Mouse (Mus musculus) midbrain, embryonic 13.5 days (tissue): ENCODE results near the gene Egfem1. TPM values are rescaled to one million over a fixed set of nuclear protein-coding genes. Genes with fewer than 3 reads are reported as not detected.
A peak's percentile ranks its signal among the peaks of the same experiment; 100 is the strongest.

Source experiments
- ATAC-seq: fragments of 200-750 bp; cut with Nextera tagmentation; 2 replicates; pipeline ENCODE4 v1.8.0; 2017; ENCODE audit warnings: mild to moderate bottlenecking, moderate TSS enrichment, moderate library complexity
- H3K27ac ChIP-seq: fragments of 300-500 bp; sonication (generic); 2 replicates; pipeline ENCODE4 v1.5.1; 2015; ENCODE audit warnings: inconsistent platforms, mild to moderate bottlenecking, moderate library complexity
- H3K27me3 ChIP-seq: fragments of 300-500 bp; sonication (generic); 2 replicates; pipeline ENCODE4 v1.6.1; 2015; ENCODE audit warnings: mild to moderate bottlenecking, inconsistent platforms
- H3K36me3 ChIP-seq: fragments of 300-500 bp; sonication (generic); 2 replicates; pipeline ENCODE4 v1.6.1; 2015; ENCODE audit warnings: mild to moderate bottlenecking, inconsistent platforms
- H3K4me1 ChIP-seq: fragments of 300-500 bp; sonication (generic); replicated peaks from 2 replicates; pipeline ENCODE4 v1.6.1; 2015; ENCODE audit warnings: inconsistent platforms
- H3K4me2 ChIP-seq: fragments of 300-500 bp; sonication (generic); replicated peaks from 2 replicates; pipeline ENCODE4 v1.6.1; 2015; ENCODE audit warnings: moderate library complexity, mild to moderate bottlenecking, inconsistent platforms
- H3K4me3 ChIP-seq: fragments of 300-500 bp; sonication (generic); replicated peaks from 2 replicates; pipeline ENCODE4 v1.5.1; 2015; ENCODE audit warnings: mild to moderate bottlenecking, inconsistent platforms
- H3K9ac ChIP-seq: fragments of 300-500 bp; sonication (generic); replicated peaks from 2 replicates; pipeline ENCODE4 v1.6.1; 2015; ENCODE audit warnings: mild to moderate bottlenecking, inconsistent platforms
- H3K9me3 ChIP-seq: fragments of 300-500 bp; sonication (generic); 2 replicates; pipeline ENCODE4 v1.6.1; 2016; ENCODE audit warnings: mild to moderate bottlenecking, inconsistent platforms
- WGBS: fragments of 180-500 bp; shearing (Covaris S2); methylation state at CpG from one replicate; pipeline ENCODE4 v1.1.7; 2015; 5-methylcytosine and 5-hydroxymethylcytosine counted together
- polyA plus RNA-seq: library from polyadenylated mRNA; unstranded; fragments of >200 nt; fragmentation: Nextera tagmentation; extraction: Ambion mirVana; gene quantifications from 2 replicates; pipeline ENCODE4 v1.2.1, GENCODE M21; 2015

The Egfem1 gene
- polyA plus RNA-seq, 1 experiment from 2014 or later = 14.0 TPM

DNA sequence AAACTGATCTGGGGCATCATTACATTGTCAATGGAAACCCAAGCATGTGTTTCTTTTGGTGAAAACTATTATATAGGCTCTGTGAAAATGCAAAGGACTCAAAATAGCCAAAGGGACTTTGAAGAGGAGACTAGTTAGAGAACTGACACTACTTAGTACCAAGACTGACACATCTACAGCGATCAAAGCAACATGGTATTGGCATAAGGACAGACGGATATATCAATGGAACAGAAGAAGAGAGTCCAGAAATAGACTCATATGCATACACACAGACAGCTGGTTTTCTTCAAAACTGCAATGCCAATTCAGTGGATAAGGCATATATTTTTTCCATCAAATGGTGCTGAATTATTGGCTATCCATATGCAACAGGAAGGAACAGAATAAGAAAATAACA lies 140.6 kb downstream of the Egfem1 start:
- WGBS = 87% methylated on average over 2 of the region's 2 CpGs
- no peak overlapping the region for H3K9ac ChIP-seq
- no peak for ATAC-seq
- no peaks in the 10 kb centered on the region for H3K4me1 ChIP-seq
- no peak overlapping the region for H3K27ac ChIP-seq
- H3K4me2 ChIP-seq = no peak overlapping the region
- no peaks in the 10 kb centered on the region for H3K9me3 ChIP-seq
- H3K36me3 ChIP-seq = no peaks in the 10 kb centered on the region
- H3K4me3 ChIP-seq = no peak overlapping the region
- H3K27me3 ChIP-seq = no peaks in the 10 kb centered on the region

DNA sequence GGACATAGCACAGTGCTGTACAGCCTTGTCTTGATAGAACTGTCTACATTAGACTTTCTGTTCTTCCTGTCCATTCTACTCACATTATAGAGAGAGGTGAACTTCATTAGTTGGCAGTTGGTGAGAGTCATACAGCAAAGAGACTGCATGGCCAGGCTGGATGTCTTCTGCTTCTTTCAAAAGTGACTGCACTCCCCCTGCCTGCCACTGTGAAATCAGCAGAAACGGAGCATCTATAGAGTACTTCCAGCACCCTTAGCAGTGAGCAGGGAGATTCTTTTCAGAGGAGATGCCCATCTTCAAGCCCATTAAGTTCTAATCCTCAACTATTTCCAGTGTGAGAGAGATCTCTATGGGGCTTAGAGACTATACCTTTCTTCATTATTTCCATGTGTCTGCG lies 147.9 kb downstream of the Egfem1 start:
- Histone ChIP-seq H3K27me3 (no peaks in the 10 kb centered on the region), H3K36me3 (no peaks in the 10 kb centered on the region), H3K4me3 (no peak overlapping the region), H3K27ac (no peak overlapping the region), H3K4me2 (no peak overlapping the region), H3K9me3 (no peaks in the 10 kb centered on the region), H3K4me1 (no peaks in the 10 kb centered on the region), H3K9ac (no peak overlapping the region)
- 57% methylated on average over 2 of the region's 2 CpGs for WGBS
- no peak for ATAC-seq

DNA sequence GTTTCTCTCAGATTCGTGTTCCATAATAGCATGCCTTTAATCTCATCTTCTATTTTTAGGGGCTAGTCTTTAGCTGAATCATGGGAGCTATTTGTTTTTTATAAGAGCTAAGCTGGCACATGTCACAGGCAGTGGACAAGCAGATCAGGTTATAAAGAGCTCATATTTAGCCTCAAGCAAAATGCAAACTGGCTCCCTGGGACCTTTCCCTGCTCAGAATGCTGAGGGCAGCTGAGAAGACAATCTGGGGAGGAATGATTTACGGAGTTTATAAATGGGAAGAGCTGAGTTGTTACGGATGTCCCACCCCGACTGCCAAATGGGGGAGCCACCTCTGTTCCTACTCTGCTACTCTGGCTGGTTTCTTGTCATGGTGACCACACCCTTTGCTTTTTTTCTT lies 153.7 kb downstream of the Egfem1 start:
- Histone ChIP-seq H3K9ac (no peak overlapping the region), H3K27me3 (no peaks in the 10 kb centered on the region), H3K27ac (no peak overlapping the region), H3K4me1 (peaks cover 10% of the 10 kb centered on the region), H3K4me2 (no peak overlapping the region), H3K36me3 (no peaks in the 10 kb centered on the region), H3K9me3 (no peaks in the 10 kb centered on the region), H3K4me3 (no peak overlapping the region)
- 59% methylated on average over 4 of the region's 4 CpGs for whole genome bisulfite sequencing
- 0 out of 2 replicates have a peak, but pooled peaks have one; percentile 30 for ATAC-seq

DNA sequence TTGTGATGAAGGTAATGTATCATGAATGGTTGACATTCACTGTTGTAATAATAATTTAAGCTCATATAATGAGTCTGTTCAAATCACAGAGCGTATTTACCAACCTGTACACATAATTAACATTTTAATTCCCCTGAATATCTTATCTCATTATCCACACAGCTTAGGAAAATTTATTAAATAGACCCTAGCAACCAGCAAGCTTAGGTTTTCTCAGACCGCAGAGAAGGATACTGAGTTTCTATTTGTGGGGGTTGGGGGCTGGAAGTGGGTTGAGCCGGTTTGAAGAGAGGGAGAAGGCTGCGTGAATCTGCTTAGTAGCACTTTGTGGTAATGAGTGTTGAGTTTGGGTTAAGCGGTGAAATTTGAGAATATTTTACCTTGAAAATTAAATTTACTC lies 154.7 kb downstream of the Egfem1 start:
- whole genome bisulfite sequencing = 62% methylated on average over 5 of the region's 5 CpGs
- H3K9me3 ChIP-seq = no peaks in the 10 kb centered on the region
- peaks cover 10% of the 10 kb centered on the region for H3K4me1 ChIP-seq
- H3K36me3 ChIP-seq = no peaks in the 10 kb centered on the region
- H3K27ac ChIP-seq = no peak overlapping the region
- no peak overlapping the region for H3K4me3 ChIP-seq
- ATAC-seq = 0 out of 2 replicates have a peak, but pooled peaks have one; percentile 45
- H3K9ac ChIP-seq = no peak overlapping the region
- H3K27me3 ChIP-seq = no peaks in the 10 kb centered on the region
- no peak overlapping the region for H3K4me2 ChIP-seq

DNA sequence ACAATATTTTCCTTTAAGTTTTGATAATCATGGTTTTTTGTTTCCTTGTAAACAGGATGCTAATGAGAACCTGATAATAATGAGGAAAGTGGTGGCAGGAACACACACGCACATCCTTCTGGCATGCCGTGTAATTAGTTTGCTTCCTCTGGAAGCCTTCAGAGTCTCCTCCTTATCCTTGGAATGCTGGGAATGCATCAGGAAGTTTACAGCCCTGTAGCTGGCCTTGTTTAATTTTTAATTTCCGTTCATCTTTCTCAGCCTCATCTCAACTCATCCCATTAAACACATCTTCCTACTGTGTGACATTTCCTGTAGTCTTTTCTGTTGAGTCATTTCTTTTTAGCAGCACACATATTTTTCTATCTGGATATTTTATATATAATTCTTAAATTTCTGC lies 161.8 kb downstream of the Egfem1 start:
- 77% methylated on average over 3 of the region's 3 CpGs for WGBS

DNA sequence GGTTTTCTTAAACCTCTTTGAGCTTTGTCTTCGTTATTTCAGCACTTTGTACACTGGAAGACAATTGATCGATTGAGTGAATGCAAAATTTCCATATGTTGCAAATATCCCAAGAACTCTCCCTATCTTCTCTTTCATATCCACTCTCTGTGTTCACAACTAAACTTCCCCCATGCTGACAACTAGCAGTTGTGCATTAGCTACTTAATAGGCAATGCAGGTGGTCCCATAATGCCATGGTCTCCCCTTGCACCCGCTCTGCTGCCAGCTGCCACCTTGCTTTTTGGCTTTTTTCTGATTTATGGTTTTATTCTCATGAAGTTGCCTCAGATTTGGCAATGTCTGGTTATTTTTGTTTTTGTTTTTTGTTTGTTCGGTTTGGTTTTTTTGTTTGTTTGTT lies 209.8 kb downstream of the Egfem1 start:
- H3K27ac ChIP-seq = no peak overlapping the region; the same call in 1 of the 2 replicates
- no peak overlapping the region for H3K4me2 ChIP-seq
- H3K4me1 ChIP-seq = peaks cover 19% of the 10 kb centered on the region
- no peak overlapping the region for H3K9ac ChIP-seq
- no peaks in the 10 kb centered on the region for H3K9me3 ChIP-seq
- no peak overlapping the region for H3K4me3 ChIP-seq
- WGBS = 54% methylated on average over 4 of the region's 4 CpGs
- H3K27me3 ChIP-seq = no peaks in the 10 kb centered on the region
- H3K36me3 ChIP-seq = no peaks in the 10 kb centered on the region
- ATAC-seq = no peak

More for the DNA sequence above, 161.8 kb downstream of the Egfem1 start:
- no peak overlapping the region for H3K27ac ChIP-seq
- H3K4me3 ChIP-seq = no peak overlapping the region
- no peaks in the 10 kb centered on the region for H3K9me3 ChIP-seq
- H3K36me3 ChIP-seq = no peaks in the 10 kb centered on the region
- H3K27me3 ChIP-seq = no peaks in the 10 kb centered on the region
- H3K9ac ChIP-seq = no peak overlapping the region
- no peak for ATAC-seq
- no peaks in the 10 kb centered on the region for H3K4me1 ChIP-seq
- no peak overlapping the region for H3K4me2 ChIP-seq

DNA sequence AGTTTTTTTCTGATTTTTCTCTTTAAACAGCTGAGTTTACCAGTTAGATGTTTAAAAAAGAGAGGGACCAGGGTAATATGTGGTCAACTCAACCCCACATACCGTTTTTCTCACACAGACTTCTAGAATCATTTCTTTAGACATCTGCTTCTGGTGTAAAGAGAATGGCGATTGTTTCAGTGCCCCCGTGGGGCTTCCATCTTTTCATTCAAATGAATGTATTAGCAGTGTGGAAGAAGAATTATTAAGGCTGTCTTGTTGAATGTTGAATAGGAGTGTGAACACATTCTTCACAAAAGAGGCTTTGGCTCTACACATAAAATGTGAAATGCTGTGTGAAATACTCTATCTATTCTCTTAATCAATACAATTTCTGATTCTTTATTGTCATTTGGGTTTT lies 210.4 kb downstream of the Egfem1 start:
- Histone ChIP-seq H3K27me3 (no peaks in the 10 kb centered on the region), H3K4me3 (no peak overlapping the region), H3K4me2 (no peak overlapping the region), H3K4me1 (peaks cover 19% of the 10 kb centered on the region), H3K9ac (no peak overlapping the region), H3K27ac (peak overlapping the region; percentile 20), H3K9me3 (no peaks in the 10 kb centered on the region), H3K36me3 (no peaks in the 10 kb centered on the region)
- 16% methylated on average over 3 of the region's 3 CpGs for whole genome bisulfite sequencing
- ATAC-seq = no peak

DNA sequence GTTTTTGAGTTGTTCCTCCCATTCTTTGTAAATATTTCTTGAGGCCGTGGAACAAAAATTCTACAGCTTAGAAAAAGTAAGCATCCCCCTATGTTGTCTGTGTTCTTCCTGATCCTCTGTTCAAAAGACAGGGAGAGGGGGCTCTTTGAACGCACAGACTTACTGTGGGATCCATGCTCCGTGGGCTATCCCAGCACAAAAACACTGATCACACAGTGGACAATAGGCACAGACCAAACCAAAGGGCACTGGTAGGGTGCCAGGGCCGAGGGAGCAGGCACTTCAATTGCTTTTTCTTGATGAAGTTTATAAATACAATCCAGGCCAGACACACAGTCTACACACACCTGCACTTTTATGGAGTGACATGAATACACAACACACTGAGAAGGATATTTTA lies 211.4 kb downstream of the Egfem1 start:
- Histone ChIP-seq H3K27me3 (no peaks in the 10 kb centered on the region), H3K9me3 (no peaks in the 10 kb centered on the region), H3K36me3 (no peaks in the 10 kb centered on the region), H3K4me2 (no peak overlapping the region), H3K4me1 (peaks cover 19% of the 10 kb centered on the region), H3K9ac (no peak overlapping the region), H3K4me3 (no peak overlapping the region), H3K27ac (peak overlapping the region; percentile 53)
- 36% methylated on average over 4 of the region's 4 CpGs for WGBS
- ATAC-seq = no peak

DNA sequence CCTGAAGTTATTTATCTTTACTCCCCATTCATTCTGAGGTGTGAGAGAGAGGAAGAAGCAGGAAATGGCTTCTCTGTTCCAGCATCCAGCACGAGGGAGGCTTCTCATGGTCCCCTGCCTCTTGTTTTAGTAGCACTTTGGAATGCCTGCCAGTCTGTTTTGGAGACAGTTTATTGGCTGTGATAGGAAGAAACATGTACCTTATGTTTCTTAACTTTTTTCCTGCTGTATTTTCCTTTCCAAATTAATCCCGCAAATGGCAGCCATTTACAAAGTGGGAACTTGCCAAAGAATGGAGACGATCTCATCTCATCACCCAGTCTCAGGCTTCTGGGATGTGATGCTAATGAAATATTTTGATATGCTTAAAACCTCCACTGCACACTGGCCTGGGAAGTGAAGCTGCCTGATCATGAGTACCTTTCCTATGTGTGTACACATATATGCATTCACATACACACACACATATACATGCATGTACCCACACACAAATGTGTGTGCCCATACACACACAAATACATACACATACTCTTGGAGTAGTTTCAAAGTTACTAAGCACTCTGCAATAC lies 260.5 kb downstream of the Egfem1 start:
- ATAC-seq = no peak
- WGBS = 81% methylated on average over 3 of the region's 3 CpGs

DNA sequence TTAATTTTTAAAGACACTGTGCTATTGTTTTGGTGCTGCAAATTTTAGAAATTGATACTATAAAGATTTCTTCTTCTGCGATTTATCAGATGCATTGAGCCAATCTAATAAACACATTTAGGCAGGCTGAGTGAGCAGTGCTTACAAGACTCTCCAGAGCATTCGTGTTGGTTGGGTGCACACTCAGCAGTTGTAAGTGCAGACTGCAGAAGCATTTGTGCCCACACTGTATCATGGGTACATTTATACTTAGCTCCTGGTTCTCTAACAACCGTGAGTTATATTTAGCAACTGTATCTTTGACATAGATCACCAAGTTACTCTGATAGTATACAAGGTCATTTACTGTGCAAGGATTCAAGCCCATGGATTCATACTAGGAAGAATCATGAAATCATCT lies 264.0 kb downstream of the Egfem1 start:
- Histone ChIP-seq H3K27me3 (no peaks in the 10 kb centered on the region), H3K9ac (no peak overlapping the region), H3K4me3 (no peak overlapping the region), H3K4me2 (no peak overlapping the region), H3K4me1 (no peaks in the 10 kb centered on the region), H3K27ac (no peak overlapping the region), H3K9me3 (no peaks in the 10 kb centered on the region), H3K36me3 (no peaks in the 10 kb centered on the region)
- 73% methylated on average over 3 of the region's 3 CpGs for WGBS
- no peak for ATAC-seq

More for the DNA sequence above, 260.5 kb downstream of the Egfem1 start:
- H3K4me1 ChIP-seq = no peaks in the 10 kb centered on the region
- H3K27ac ChIP-seq = no peak overlapping the region
- H3K9me3 ChIP-seq = no peaks in the 10 kb centered on the region
- no peak overlapping the region for H3K4me2 ChIP-seq
- H3K9ac ChIP-seq = no peak overlapping the region
- H3K27me3 ChIP-seq = no peaks in the 10 kb centered on the region
- H3K4me3 ChIP-seq = no peak overlapping the region
- no peaks in the 10 kb centered on the region for H3K36me3 ChIP-seq

DNA sequence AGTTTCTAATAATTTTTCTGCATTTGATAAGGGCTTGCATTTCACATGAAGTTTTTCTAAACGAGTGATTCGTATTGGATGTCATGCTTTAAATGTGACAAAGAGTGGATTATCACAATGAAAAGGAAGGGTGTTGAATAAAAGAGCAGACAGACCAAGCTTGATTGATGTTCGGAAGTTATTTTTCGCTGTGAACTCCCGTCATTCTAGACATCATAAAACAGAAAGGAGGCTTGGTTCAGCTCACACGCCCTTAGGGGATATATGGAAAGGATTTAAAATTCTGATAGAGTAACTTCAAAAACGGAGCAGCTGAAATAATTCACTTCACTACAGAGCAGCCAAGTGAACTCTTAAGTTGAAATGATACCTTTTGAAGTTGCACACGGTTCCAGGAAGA lies 285.1 kb downstream of the Egfem1 start:
- Histone ChIP-seq H3K9me3 (no peaks in the 10 kb centered on the region), H3K4me3 (no peak overlapping the region), H3K27me3 (no peaks in the 10 kb centered on the region), H3K36me3 (no peaks in the 10 kb centered on the region), H3K27ac (no peak overlapping the region), H3K4me1 (0 out of 2 replicates have a peak, but pooled peaks cover 5% of the 10 kb centered on the region), H3K9ac (no peak overlapping the region), H3K4me2 (no peak overlapping the region)
- ATAC-seq = no peak
- 33% methylated on average over 8 of the region's 8 CpGs for WGBS

DNA sequence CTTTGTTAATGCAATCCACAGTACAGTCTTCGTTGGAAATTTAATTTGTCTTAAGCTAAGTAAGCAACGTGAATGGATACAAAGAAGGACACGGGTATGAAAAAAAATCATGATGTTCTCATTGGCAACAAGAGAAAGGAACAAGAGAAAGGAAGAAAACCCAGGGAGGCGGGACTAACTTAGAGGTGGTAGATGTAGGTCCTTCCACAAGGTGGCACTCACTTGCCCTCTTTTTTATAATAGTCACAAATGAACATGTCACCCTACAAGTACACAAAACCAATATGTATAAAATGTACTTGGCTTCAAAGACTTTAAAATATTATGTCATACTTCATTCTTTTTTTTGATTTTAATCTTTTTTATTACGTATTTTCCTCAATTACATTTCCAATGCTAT lies 288.7 kb downstream of the Egfem1 start:
- Histone ChIP-seq H3K27ac (no peak overlapping the region), H3K9ac (no peak overlapping the region), H3K4me1 (0 out of 2 replicates have a peak, but pooled peaks cover 5% of the 10 kb centered on the region), H3K4me2 (no peak overlapping the region), H3K27me3 (no peaks in the 10 kb centered on the region), H3K36me3 (no peaks in the 10 kb centered on the region), H3K4me3 (no peak overlapping the region), H3K9me3 (no peaks in the 10 kb centered on the region)
- ATAC-seq = no peak
- 67% methylated on average over 5 of the region's 5 CpGs for WGBS

DNA sequence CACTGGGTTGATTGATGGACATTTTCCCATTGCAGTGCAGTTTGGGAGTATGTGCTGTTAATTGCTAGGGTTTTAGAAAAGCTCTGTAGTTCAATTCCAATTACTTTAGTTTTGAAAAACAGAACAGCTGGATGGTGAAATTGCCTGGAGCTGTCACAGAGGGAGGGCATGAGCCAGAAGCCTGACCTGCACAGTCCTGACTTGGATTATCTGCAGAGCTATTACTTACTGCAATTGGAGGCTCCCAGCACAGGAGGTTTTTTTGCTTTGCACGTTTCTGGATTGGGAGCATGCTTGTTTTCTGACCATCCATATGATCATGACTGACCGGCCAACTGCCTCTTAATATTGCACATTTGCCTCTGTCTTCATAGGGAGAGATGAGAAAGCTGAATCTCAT lies 299.4 kb downstream of the Egfem1 start:
- WGBS = 55% methylated on average over 2 of the region's 2 CpGs
- Histone ChIP-seq H3K9me3 (no peaks in the 10 kb centered on the region), H3K4me1 (peaks cover 7% of the 10 kb centered on the region; the same call in 1 of the 2 replicates), H3K4me3 (no peak overlapping the region), H3K27ac (0 out of 2 replicates have a peak overlapping the region, but pooled peaks have one; percentile 0), H3K4me2 (no peak overlapping the region), H3K36me3 (no peaks in the 10 kb centered on the region), H3K27me3 (no peaks in the 10 kb centered on the region), H3K9ac (no peak overlapping the region)
- ATAC-seq = 0 out of 2 replicates have a peak, but pooled peaks have one; percentile 63
